ENCODE assay signal across 13 mouse cellular contexts in the genomic region with DNA sequence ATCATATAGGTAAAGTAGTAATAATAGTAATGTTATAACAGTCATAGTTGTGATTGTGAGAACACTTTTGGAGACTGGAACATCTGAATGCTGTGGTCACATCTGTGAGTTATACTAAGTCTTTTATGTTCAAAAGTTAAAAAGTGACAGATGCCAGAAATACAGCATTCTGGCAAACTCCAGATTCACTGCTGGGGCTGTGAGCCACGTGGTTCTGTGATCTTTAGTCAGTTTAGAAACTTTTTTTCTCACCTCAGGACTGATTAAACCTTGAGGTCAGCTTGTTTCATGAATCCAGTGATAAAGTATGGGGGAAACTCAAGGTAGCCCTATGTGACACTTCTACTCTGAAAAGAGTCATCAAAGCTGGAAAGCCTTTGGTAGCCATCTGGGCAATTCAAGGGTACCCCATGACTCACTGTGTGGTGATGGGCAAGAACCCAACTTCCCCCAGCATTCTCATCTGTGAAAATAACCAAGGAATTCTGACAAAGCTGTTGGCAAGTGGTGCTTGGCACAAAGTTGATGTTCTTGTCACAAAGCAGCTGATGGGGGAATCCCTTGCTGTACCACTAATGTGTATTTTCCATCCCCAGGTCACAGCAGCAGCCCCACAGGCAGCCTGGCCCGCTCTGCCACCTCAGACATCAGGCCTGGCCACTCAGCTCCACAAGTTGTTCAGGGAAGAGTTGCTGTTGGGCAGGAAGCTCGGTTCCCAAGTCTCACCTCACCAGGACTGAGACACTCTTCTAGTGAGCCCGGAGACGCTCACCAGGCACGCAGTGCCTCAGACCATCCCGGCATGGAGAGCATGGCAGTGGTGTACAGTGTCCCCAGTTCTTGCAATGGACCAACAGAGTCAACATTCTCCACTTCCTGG. TPM values are rescaled to one million over a fixed set of nuclear protein-coding genes. Genes with fewer than 3 reads are reported as not detected.
DNase-seq lines count a peak whose midpoint lies in the region; TF ChIP-seq lines count a peak whose summit lies in the region.
"Had no signal": no experiment of that assay in that cellular context is flagged by ENCODE, and none has a peak within 500 bp of the region (broad histone marks: within the 10 kb centered on the region; RNA-seq: fewer than 3 reads in every experiment).

No protein-coding gene starts in this region.

- no peak overlapping the region for H3K4me3 ChIP-seq in cerebellum, adult 2 months (replicated peaks; ENCODE audit: insufficient read depth, low read depth, low read length)
- no peak overlapping the region for H3K4me3 ChIP-seq in heart, embryonic 10.5 days
- no peak overlapping the region for H3K4me3 ChIP-seq in left cerebral cortex, adult 2 months
- H3K4me3 ChIP-seq: embryonic facial prominence, embryonic 10.5 days had no signal

- H3K27ac ChIP-seq in cerebellum, adult 2 months (ENCODE audit: insufficient read depth, low read length) = no peak overlapping the region
- no peak overlapping the region for H3K27ac ChIP-seq in heart, embryonic 10.5 days
- H3K27ac ChIP-seq in left cerebral cortex, adult 2 months = no peak overlapping the region
- H3K27ac ChIP-seq: embryonic facial prominence, embryonic 10.5 days had no signal

- intact Hi-C loops in heart, postnatal 10 days (cut with DNase I) = no loop called here
- intact Hi-C loops in left cerebral cortex, postnatal 4 days (cut with DNase I) = no loop called here
- intact Hi-C loops in left cerebral cortex, adult 2 months (cut with DNase I) = no loop called here

- no peak for TF ChIP-seq POLR2A in cerebellum, adult 2 months (IDR thresholded peaks at IDR 0.05; ENCODE audit: borderline replicate concordance, insufficient read depth, low read length)

- H3K9me3 ChIP-seq in heart, embryonic 10.5 days = no peaks in the 10 kb centered on the region
- H3K9me3 ChIP-seq: embryonic facial prominence, embryonic 10.5 days had no signal

- no peaks in the 10 kb centered on the region for H3K27me3 ChIP-seq in cerebellum, adult 2 months (ENCODE audit: control insufficient read depth, insufficient read depth, low read length)
- peaks cover 19% of the 10 kb centered on the region; the same call in 1 of the 2 replicates for H3K27me3 ChIP-seq in heart, embryonic 10.5 days (ENCODE audit: insufficient read depth, poor library complexity, severe bottlenecking)

- no peak for TF ChIP-seq CTCF in cerebellum, adult 2 months (IDR thresholded peaks at IDR 0.05; ENCODE audit: borderline replicate concordance, insufficient read depth, low read depth, low read length)
- no peak for TF ChIP-seq CTCF in left cerebral cortex, adult 2 months (IDR thresholded peaks at IDR 0.05)

- WGBS in cerebellum, adult 2 months = 26% methylated on average over 7 of the region's 7 CpGs
- WGBS in heart, embryonic 10.5 days = 89% methylated on average over 7 of the region's 7 CpGs

- H3K36me3 ChIP-seq in heart, embryonic 10.5 days = peaks cover 39% of the 10 kb centered on the region

- peak; percentile 33 to 69 for DNase-seq in cerebellum, adult 2 months
- no peak for DNase-seq in cerebellum, adult 11 months
- peak; percentile 16 for DNase-seq in heart, embryonic 10.5 days (ENCODE audit: low spot score)
- DNase-seq in heart, postnatal 10 days = no peak
- DNase-seq in left cerebral cortex, postnatal 4 days = peak; percentile 28
- DNase-seq in left cerebral cortex, adult 2 months (ENCODE audit: extremely low spot score in 1 of 2, low spot score in 2 of 2) = no peak
- DNase-seq in fibroblast of lung, adult 2 months (ENCODE audit: low read depth) = peak; percentile 33
- DNase-seq in spleen, adult 18-20 months = no peak
- DNase-seq: adrenal gland, postnatal 36 days; gastrocnemius, postnatal 25 days; lung, adult 18-20 months; lung, postnatal 4 days had no signal

- H3K4me1 ChIP-seq in cerebellum, adult 2 months (ENCODE audit: control insufficient read depth, insufficient read depth, low read length) = peaks cover 16% of the 10 kb centered on the region
- no peaks in the 10 kb centered on the region for H3K4me1 ChIP-seq in heart, embryonic 10.5 days

RNA-seq across cellular contexts. Expression of gene Rtl5, which starts 6.0 kb away (rescaled TPM):
- 14.7 and 16.1 TPM in 2 replicates for polyA plus RNA-seq in cerebellum, adult 2 months (2012; rRNA removed)
- polyA plus RNA-seq in heart, embryonic 10.5 days (2016; fragmentation: Nextera tagmentation; extraction: Ambion mirVana) = 0.92 and 1.1 TPM in 2 replicates
- total RNA-seq in heart, postnatal 10 days (2021) = 1 to 10 TPM; 2.1 to 2.8 TPM
- 10 to 100 TPM; 14.0 to 17.3 TPM for total RNA-seq in left cerebral cortex, postnatal 4 days (2021)
- total RNA-seq in left cerebral cortex, adult 2 months (2021) = 10 to 100 TPM; 20.2 to 25.7 TPM

RNA-seq across cellular contexts. Expression of gene Pin4, which starts 42.1 kb away (rescaled TPM):
- polyA plus RNA-seq in cerebellum, adult 2 months (2012; rRNA removed) = 42.2 and 51.5 TPM in 2 replicates
- polyA plus RNA-seq in heart, embryonic 10.5 days (2016; fragmentation: Nextera tagmentation; extraction: Ambion mirVana) = 44.6 and 65.4 TPM in 2 replicates
- 10 to 100 TPM; 18.8 to 33.1 TPM for total RNA-seq in heart, postnatal 10 days (2021)
- 10 to 100 TPM; 19.1 to 23.7 TPM for total RNA-seq in left cerebral cortex, postnatal 4 days (2021)
- total RNA-seq in left cerebral cortex, adult 2 months (2021) = 10 to 100 TPM; 28.2 to 29.9 TPM

Comparison
In these comparisons a context has a peak if more than half of its experiments do, and no peak if none do; other contexts are left out.
1. DNase-seq: peak in cerebellum, adult 2 months (2 of 2), heart, embryonic 10.5 days (single experiment), left cerebral cortex, postnatal 4 days (single experiment) and fibroblast of lung, adult 2 months (single experiment); none in cerebellum, adult 11 months (single experiment), heart, postnatal 10 days (0 of 2), left cerebral cortex, adult 2 months (0 of 2) and spleen, adult 18-20 months (0 of 2).